Mouse (Mus musculus) heart, adult 2 months (tissue): Measurements from ENCODE around the gene Uxs1.

ENCODE experiments used
- CTCF ChIP-seq: fragments of 200-600 bp; IDR thresholded peaks from 2 replicates; pipeline ENCODE4 v1.8.1; 2022; ENCODE audit warnings: antibody characterized with exemption, mild to moderate bottlenecking, moderate library complexity
- EP300 ChIP-seq: fragments of 200-500 bp; IDR thresholded peaks from 2 replicates; pipeline ENCODE4 v1.6.1; 2011; ENCODE audit warnings: low read depth, low read length, control low read depth; ENCODE audit not compliant: insufficient read depth

- TF ChIP-seq EP300 (no peak), CTCF (no peak)
Observed at GRCm38 (mm10) chr1:43722459-43722858, 105.1 kb downstream of the Uxs1 start.
